Mouse (Mus musculus) heart, postnatal 25 days (tissue): ENCODE measurements around the gene Nid2. TPM values are rescaled to one million over a fixed set of nuclear protein-coding genes. Genes with fewer than 3 reads are reported as not detected.

Source experiments
- DNase-seq: peaks from one replicate; pipeline ENCODE4 v3.0.0; 2022; ENCODE audit warnings: low spot score
- intact Hi-C: fragments of 180-260 bp; cut with DNase I; formaldehyde crosslinking; loops from one replicate; pipeline ENCODE4 v1.15.1; 2025
- total RNA-seq, 2 experiments: library from RNA; stranded (reverse); gene quantifications; 2 replicates each; pipeline ENCODE4 v1.2.3; 2021

The Nid2 gene
- total RNA-seq, 2 experiments from 2014 or later = 46.4 to 53.2 TPM

GRCm38 (mm10) chr14:19823321-19824142, 72.5 kb downstream of the Nid2 start, which contains the start of gene Rtraf:
Gene Rtraf (minus strand): TSS chr14:19823824.
- intact Hi-C loops = no loop called here
- DNase-seq = peak; percentile 89

- intact Hi-C loops = no loop called here
- no peak for DNase-seq
Observed at GRCm38 (mm10) chr14:19825481-19825880, 74.4 kb downstream of the Nid2 start.

GRCm38 (mm10) chr14:19836289-19836688, 85.2 kb downstream of the Nid2 start:
- no peak for DNase-seq
- intact Hi-C loops = no loop called here

GRCm38 (mm10) chr14:19839600-19840332, 88.7 kb downstream of the Nid2 start:
- intact Hi-C loops = loop anchor here (1.0 to 5.0 kb wide), 3 partner anchors 133 to 419 kb away; no protein-coding TSS in a partner anchor
- DNase-seq = peak; percentile 2

- DNase-seq = no peak
- intact Hi-C loops = no loop called here
Observed at GRCm38 (mm10) chr14:19853471-19853870, 102.4 kb downstream of the Nid2 start.

- no peak for DNase-seq
- intact Hi-C loops = loop anchor here (2.0 to 5.0 kb wide), 2 partner anchors 119 to 209 kb away; partner anchors contain the start of gene Gng2
Observed at GRCm38 (mm10) chr14:19858279-19858678, 107.2 kb downstream of the Nid2 start.

GRCm38 (mm10) chr14:19858808-19859776, 108.0 kb downstream of the Nid2 start:
- DNase-seq = no peak
- intact Hi-C loops = loop anchor here (2.0 to 5.0 kb wide), 2 partner anchors 118 to 208 kb away; partner anchors contain the start of gene Gng2

- no peak for DNase-seq
- intact Hi-C loops = no loop called here
Observed at GRCm38 (mm10) chr14:19860281-19860680, 109.2 kb downstream of the Nid2 start.

Other genes starting within 250 kb of the Nid2 start
- gene Gm2244, start 201.3 kb upstream of the Nid2 start, total RNA-seq = not detected
- under 1 TPM; 0.28 to 0.81 TPM for gene Gm2237, start 166.1 kb upstream of the Nid2 start, total RNA-seq
- not detected for gene Gm5458, start 148.7 kb upstream of the Nid2 start, total RNA-seq
- 10 to 100 TPM; 65.5 to 70.4 TPM for gene Rtraf, start 72.6 kb downstream of the Nid2 start, total RNA-seq
- gene Gng2, start 226.4 kb downstream of the Nid2 start, total RNA-seq = 10 to 100 TPM; 15.8 to 16.7 TPM